Mouse (Mus musculus) kidney, postnatal 14 days (tissue): ENCODE data around the gene Wnt5b.

Experiments used
- DNase-seq: peaks from one replicate; pipeline ENCODE4 v3.0.0; 2022; ENCODE audit warnings: mixed read lengths

Wnt5b gene

GRCm38 (mm10) chr6:119521482-119521900 is 22.7 kb downstream of the Wnt5b start:
- DNase-seq, result no peak

- no peak for DNase-seq
Observed at GRCm38 (mm10) chr6:119520731-119521130, 23.4 kb downstream of the Wnt5b start.

DNA sequence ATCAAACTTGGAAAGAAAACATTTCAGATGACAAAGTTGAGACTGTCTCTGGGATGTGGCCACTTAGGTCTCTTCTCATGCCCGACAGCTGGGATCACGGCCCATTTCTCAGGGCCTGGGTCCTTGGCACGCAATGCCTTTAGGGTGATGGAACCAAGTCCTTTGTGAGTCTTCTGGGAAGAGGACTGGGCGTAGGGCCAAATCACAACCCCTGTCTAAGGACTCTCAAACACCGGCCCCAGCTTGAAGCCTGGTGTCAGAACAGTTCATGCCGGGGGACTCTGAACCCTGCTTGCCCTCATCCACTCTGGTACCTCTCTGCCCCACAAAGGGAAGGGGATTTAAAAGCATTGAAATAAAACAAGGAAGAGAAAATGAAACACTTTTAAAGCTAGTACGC is 30.1 kb downstream of the Wnt5b start:
- peak; percentile 24 for DNase-seq

DNA sequence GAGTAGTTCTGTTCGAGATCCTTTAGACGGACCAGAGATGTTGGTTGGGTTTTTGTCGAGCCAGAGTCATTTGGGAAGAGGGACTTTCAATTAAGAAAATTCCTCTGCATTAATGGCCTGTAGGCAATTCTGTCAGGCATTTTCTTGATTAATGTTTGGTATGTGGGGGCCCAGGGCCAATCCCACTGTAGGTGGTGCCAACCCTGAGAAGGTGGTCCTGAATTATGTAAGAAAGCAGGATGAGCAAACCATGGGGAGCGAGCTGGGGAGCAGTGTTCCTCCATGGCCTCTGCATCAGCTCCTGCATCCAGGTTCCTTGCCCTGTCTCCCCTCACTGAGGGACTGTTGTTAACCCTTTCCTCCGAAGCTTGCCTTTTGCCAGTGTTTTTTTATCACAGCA is 30.7 kb downstream of the Wnt5b start:
- DNase-seq, result no peak

- DNase-seq, result no peak
Observed at GRCm38 (mm10) chr6:119512701-119513100, 31.4 kb downstream of the Wnt5b start.

DNA sequence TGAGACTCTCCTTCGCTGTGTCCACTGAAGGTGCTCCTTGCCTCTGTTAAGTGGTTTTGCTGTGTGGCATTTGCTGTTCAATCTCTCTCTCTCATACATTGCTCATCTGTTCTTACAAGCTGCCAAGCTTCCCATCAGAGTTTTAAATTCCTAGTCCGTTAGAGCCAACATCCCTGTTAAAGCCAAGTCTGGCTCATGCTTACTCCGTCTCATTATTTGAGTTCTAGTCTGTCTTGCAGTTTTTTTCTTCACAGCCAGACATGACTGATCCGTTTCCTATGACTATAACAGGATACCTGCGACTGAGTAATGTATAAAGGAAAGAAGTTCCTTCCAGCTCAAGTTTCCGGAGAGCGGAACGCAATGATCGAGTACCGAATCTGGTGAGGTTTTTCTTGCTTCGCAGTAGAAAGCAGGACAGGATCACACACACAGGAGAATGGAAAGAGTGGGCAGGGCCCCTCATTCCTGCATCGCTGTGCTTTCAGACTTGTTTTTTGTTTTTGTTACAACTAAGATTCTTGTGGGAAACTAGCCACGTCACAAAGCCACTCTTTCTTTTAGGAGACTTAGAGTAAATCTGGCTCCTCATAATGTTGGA is 34.6 kb downstream of the Wnt5b start:
- DNase-seq, result no peak

GRCm38 (mm10) chr6:119508634-119509375 is 35.3 kb downstream of the Wnt5b start:
- no peak for DNase-seq

- no peak for DNase-seq
Observed at GRCm38 (mm10) chr6:119508221-119508620, 35.9 kb downstream of the Wnt5b start.

- DNase-seq, result no peak
Observed at GRCm38 (mm10) chr6:119505525-119506225, 38.5 kb downstream of the Wnt5b start.

GRCm38 (mm10) chr6:119504756-119505155 is 39.4 kb downstream of the Wnt5b start:
- DNase-seq, result no peak

DNA sequence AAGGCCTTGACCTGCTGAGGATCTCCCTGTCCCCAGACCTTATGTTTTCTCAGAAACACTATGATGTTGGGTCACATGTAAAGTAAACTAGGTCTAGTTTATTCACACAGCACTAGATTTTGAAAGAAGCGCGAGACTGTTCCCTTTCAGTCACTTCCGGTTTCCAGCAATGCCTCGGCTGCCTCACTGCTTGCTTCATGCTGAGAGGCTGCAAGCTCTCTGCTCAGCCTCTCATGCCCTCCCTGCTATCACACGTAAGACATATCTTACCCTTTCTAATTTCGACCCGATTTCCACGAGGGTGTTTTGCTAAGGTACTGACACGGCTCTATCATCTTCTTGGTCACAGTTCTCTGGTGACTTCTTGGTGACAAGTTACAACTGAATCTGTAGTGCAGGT is 42.1 kb downstream of the Wnt5b start:
- no peak for DNase-seq

DNA sequence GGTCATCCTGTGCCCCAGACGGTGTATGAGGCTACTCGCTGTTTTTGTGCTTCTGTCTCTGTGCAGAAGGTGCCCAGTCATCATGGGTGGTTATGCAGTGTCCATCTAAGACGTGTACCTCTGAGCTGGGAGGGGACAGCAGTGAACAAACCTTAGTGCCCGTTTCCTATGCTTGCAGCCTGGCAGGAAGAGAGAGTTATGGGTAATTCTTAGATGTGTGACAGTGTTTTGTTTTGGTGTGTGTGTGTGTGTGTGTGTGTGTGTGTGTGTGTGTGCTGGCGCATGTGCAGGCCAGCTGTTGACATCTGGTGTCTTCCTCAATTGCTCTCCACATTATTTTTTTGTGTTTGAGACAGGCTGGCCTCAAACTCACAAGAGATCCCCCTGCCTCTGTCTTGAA is 44.1 kb downstream of the Wnt5b start:
- no peak for DNase-seq

GRCm38 (mm10) chr6:119499271-119499670 is 44.9 kb downstream of the Wnt5b start:
- DNase-seq, result peak; percentile 73

DNA sequence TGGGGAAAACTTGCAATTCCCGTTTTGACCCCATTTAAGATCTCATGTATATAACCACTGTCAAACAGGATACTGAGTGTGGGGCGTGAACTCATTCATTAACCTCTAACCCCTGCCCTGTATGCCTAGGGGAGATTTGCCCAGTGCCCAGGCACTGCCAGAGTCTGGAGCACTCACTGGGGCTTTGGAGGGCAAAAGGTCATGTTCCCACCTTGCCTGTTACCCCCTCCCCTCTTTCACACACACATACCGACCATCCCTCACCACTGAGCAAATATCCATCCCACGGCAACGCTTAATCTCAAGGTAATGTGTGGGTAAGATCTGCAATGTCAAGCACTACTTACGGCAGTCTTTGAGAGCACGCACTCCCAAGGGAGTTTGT is 51.5 kb downstream of the Wnt5b start:
- no peak for DNase-seq

GRCm38 (mm10) chr6:119491997-119492629 is 52.0 kb downstream of the Wnt5b start:
- no peak for DNase-seq

- DNase-seq, result no peak
Observed at GRCm38 (mm10) chr6:119491006-119491405, 53.1 kb downstream of the Wnt5b start.

DNA sequence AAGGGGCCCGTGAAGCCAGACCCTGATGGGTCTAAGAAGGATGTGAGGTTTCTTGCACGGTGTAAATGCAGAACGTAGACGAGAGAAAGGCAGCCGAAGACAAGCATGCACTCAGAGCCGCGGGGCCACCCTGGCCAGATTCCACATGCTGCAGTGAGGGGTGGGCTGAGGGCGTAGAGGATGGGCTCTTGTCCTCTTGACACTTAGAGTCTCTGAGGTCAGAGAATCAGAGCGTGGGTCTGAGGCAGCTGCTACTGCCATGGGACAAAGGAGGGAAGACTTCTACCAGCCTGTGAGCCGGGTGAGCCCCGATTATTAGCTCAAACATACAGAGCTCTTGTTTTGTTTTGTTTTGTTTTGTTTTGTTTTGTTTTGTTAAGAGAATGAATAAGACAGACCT is 53.6 kb downstream of the Wnt5b start:
- no peak for DNase-seq

DNA sequence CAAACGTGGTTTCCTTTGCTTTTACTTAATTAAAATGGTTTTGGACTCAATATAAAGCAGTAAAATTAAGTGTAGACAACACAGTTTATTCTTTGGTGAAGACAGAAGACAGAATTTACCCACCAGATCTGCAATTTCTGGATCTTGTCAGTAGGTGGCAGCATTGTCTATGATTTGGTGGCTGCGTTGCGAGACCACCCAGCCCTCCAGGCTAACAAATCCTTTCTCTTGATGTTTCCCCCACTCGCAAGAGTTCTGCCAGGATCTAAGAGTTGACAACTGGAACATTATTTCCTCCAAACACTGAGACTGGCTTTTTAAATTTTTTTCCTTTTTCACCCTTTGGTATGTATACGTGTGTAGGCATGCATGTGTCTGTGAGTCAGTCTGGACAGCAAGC is 54.4 kb downstream of the Wnt5b start:
- peak; percentile 53 for DNase-seq

DNA sequence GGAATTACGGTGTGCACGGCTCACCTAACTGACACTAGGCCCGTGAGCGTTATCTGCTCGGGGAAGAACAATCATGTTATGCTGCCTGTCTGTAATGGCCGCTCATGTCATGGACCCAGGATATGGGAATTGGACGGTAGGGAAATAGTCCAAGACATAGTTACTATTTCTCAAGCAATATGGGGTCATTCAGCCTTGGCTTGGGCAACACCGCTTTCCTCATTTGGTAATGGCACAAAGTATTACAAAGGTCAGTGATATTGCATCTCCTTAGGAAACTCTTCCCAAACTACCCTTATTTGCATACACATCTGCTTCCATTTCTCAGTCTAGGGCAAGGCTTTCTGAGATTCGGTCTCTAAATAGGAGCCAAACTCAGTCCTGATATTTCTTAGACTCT is 56.5 kb downstream of the Wnt5b start:
- DNase-seq, result no peak

- DNase-seq, result no peak
Observed at GRCm38 (mm10) chr6:119487085-119487458, 57.1 kb downstream of the Wnt5b start.

- DNase-seq, result no peak
Observed at GRCm38 (mm10) chr6:119486381-119487084, 57.6 kb downstream of the Wnt5b start.

DNA sequence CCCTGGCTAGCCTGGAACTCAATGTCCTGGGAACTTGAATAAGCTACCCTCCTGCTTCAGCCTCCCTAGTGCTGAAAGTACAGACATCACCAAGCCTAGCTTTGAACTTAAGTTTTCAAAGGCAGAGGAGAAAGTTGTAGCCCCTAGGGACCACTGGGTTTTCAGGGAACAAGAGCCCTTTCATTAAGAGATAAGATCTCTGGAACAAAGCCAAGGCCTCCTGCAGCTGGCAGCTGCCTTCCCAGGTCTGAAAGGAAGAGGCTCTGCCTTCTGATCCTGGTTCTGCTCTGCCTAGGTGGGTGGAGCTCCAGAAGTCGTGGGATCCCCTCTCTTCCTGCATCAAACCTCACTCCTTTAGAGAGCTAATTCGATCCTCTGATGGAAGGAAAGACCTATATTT is 58.7 kb downstream of the Wnt5b start:
- DNase-seq, result peak; percentile 28
